Mouse (Mus musculus) activated CD4-positive, CD25-positive, alpha-beta regulatory T cell, adult 9 weeks (primary cell): ENCODE data around the gene Slc45a2. TPM values are rescaled to one million over a fixed set of nuclear protein-coding genes. Genes with fewer than 3 reads are reported as not detected.

Experiments
- polyA plus RNA-seq: library from polyadenylated mRNA; unstranded; fragments of 100-300 nt; shearing (Covaris generic); gene quantifications from one replicate; pipeline ENCODE4 v1.2.1, GENCODE M21; 2017

Gene Slc45a2
- not detected for polyA plus RNA-seq

GRCm38 (mm10) chr15:11000421-11000820 is at the start of gene Slc45a2:
Slc45a2 (plus strand) TSS chr15:11000721.

DNA sequence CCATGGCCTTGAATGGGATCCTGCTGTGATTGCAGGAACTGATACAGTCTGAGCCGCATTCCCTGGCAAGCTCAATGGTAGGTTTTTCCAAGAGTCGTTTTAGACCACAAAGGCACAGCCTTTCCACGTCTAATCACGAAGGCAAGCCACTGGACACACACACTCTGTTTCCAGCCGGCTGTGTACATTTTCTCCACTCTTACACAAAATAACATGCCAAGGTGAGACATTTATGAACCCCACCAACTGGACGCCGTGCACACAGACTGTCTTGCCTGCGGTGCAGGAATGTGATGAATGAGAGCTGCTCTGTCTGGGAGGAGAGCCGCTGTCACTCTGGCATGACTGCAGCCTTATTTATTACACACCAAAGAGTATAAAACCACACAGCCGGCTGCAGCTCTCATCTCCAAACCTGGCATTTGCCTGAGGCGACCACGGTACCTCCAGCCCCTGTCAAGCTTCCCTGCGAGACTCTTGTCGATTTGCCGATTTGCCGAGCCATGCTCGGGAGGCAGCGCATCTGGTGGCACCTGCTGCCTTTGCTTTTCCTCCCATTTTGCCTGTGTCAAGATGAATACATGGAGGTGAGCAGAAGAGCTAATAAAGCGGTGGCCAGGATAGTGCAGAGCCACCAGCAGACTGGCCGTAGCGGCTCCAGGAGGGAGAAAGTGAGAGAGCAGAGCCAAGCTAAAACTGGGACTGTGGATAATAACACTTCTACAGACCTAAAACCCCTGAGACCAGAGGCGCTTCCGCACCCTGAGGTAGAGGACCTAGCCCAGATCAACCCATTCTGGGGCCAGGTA is 48.4 kb upstream of the Slc45a2 start, which contains the start of gene C1qtnf3:
TSS of gene C1qtnf3 (plus strand) at position 382 of the 809 bp plus-strand sequence.

GRCm38 (mm10) chr15:10981377-10982063 is 19.0 kb upstream of the Slc45a2 start, which contains the start of gene Amacr:
Amacr (plus strand) TSS chr15:10981756.

DNA sequence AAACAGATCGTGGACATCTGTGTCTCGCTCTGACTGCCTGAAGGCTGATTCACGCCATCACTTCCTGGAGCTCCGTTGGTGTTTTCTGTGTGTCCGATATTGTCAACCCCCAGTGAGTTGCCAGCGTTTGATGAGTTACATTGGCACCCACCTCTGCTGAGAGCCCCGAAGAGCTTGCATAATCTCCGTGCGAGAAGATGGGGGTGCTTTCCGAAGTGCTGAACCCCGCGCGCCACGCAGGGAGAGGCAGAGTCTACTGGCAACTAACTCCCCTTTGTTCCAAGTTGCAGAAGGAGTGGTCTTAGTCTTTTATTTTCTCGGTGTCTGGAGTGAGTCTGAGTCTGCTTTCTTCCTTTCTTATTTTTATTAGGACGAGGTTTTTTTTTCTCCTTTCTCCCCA is 37.2 kb downstream of the Slc45a2 start, which contains the start of gene Rxfp3:
TSS of gene Rxfp3 (minus strand) at position 281 of the 400 bp plus-strand sequence.

DNA sequence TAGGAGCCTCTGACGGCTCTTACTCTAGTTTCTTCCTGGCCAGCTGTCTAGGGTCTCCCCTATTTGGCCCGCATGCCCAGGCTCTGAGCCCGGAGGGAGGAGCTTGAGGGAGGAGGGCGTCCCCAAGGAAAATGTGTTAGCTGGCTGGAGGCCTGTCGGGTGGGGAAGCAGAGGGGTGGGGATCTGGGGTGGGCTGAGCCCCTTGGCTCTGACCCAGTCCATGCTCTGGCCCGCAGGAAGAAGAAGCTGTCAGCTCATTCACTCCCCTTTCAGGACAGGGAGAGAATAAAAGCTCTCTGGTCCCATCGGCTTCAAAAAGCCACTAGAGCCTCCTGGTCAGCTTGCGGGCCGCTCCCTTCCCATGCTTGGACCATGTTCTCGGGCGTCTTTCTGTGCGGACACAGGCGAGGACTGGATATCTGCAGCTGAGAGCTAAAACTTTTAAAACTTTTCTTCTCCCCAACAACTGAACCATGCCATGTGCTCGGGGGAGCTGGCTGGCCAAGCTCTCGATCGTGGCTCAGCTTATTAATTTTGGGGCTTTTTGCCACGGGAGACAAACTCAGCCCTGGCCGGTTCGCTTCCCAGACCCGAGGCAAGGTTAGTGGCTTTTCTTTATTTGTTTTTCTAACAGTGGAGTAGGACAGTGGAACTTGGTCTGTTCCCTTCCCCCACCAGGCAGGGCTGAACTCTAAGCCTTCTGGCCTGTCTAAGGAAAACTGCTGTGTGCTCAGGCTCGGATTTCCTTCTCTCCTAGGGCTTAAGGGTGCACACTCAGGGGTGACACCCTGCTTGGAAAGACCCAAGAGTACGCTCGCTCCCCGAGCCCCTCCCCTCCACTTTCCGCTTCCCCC is 64.3 kb downstream of the Slc45a2 start, which contains the start of gene Adamts12:
TSS of gene Adamts12 (plus strand) at position 233 of the 854 bp plus-strand sequence.

Other genes starting within 250 kb of the Slc45a2 start
- gene C1qtnf3, start 48.4 kb upstream of the Slc45a2 start, polyA plus RNA-seq: not detected
- gene Amacr, start 19.0 kb upstream of the Slc45a2 start, polyA plus RNA-seq: 6.1 TPM
- not detected for gene Rxfp3, start 37.3 kb downstream of the Slc45a2 start, polyA plus RNA-seq
- gene Adamts12, start 64.1 kb downstream of the Slc45a2 start, polyA plus RNA-seq: not detected